Mouse (Mus musculus): ENCODE results near the gene S100a3.

DNA sequence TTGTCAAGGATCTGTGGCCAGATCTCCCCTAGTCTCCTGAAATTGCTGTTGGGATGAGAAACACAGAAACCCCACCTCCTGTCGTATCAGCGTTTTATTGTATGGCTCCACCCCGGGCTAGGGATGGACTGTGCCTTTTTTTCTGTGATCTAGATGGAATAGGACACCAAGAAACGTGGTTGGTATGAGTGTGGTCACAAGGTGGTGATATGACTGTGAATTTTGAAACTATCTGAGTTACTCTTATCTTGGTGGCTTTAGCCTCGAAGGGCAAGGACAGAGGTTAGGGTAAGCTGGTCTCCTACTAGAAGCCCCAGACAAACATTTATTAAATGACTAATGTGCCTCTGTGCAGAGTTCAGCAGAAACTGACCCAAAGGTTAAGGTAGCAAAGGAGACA is 35.2 kb downstream of the S100a3 start:
- TF ChIP-seq CTCF (IDR thresholded peaks at IDR 0.05; ENCODE audit: low read depth) (no peak), EP300 (optimal IDR thresholded peaks at IDR 0.05) (no peak)
